Mouse (Mus musculus): ENCODE measurements around the gene Olfr965. TPM values are rescaled to one million over a fixed set of nuclear protein-coding genes. Genes with fewer than 3 reads are reported as not detected.

Olfr965 gene
- polyA plus RNA-seq (2012; rRNA removed) = not detected in 2 replicates

DNA sequence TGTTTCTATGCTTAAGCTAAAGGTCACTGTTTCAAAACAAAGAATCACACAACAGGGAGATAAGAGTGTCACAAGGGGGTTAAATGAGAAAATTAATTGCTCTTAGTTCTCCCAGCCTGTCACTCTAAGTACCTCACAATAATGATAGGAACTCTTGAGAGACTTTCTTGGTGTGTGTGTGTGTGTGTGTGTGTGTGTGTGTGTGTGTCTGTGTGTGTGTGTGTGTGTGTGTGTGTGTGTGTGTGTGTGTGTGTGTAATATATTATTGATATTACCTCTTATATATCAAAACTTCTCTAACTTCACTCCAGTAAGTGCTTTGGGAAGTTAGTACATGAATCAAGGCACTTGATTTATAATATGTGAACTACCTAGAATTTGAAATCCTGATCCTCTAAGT is at the start of gene Olfr965:
TSS of gene Olfr965 (plus strand) at position 301 of the 400 bp plus-strand sequence.

DNA sequence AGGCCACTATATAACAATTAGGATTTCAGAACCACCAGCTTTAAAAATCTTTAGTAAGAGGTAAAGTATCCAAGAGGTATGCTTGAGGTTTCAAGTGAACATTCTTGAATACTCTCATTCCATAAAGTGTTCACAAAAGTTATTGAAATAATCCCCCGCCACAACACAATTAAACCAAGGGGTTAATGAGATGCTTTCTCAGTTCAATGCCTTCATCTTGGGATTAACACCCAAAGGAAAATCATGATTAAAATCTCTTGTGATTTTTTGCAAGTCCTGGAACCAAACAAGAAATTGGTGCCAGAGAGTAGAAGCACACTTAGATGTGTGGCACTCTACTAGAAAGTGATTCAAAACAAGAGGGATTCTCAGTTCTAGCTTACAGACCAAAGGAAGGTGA is 44.2 kb upstream of the Olfr965 start, which contains the start of gene Olfr963:
TSS of gene Olfr963 (plus strand) at position 301 of the 400 bp plus-strand sequence.

GRCm38 (mm10) chr9:39707017-39707416 is 4.1 kb upstream of the Olfr965 start, which contains the start of gene Olfr149:
Gene Olfr149, minus strand, starts transcription at chr9:39707117.

GRCm38 (mm10) chr9:39730678-39731077 is 19.5 kb downstream of the Olfr965 start, which contains the start of gene Olfr150:
Gene Olfr150, plus strand, starts transcription at chr9:39730978.

GRCm38 (mm10) chr9:39745949-39746348 is 34.8 kb downstream of the Olfr965 start, which contains the start of gene Olfr967:
Gene Olfr967, plus strand, starts transcription at chr9:39746249.

Other genes with a start within 250 kb of the Olfr965 start
- not detected in 2 replicates for gene Olfr955, start 239.4 kb upstream of the Olfr965 start, polyA plus RNA-seq (2012; rRNA removed)
- gene Olfr44, start 217.4 kb upstream of the Olfr965 start, polyA plus RNA-seq (2012; rRNA removed) = not detected in 2 replicates
- not detected in 2 replicates for gene Olfr957, start 195.5 kb upstream of the Olfr965 start, polyA plus RNA-seq (2012; rRNA removed)
- not detected in 2 replicates for gene Olfr958, start 157.3 kb upstream of the Olfr965 start, polyA plus RNA-seq (2012; rRNA removed)
- 0.03 TPM in 1 of 2 replicates, not detected in the other for gene Olfr959, start 135.8 kb upstream of the Olfr965 start, polyA plus RNA-seq (2012; rRNA removed)
- 53.4 and 77.5 TPM in 2 replicates for gene AW551984, start 107.0 kb upstream of the Olfr965 start, polyA plus RNA-seq (2012; rRNA removed)
- gene Olfr148, start 100.7 kb upstream of the Olfr965 start, polyA plus RNA-seq (2012; rRNA removed) = not detected in 2 replicates
- gene Olfr960, start 90.0 kb upstream of the Olfr965 start, polyA plus RNA-seq (2012; rRNA removed) = not detected in 2 replicates
- gene Olfr961, start 66.3 kb upstream of the Olfr965 start, polyA plus RNA-seq (2012; rRNA removed) = not detected in 2 replicates
- gene Olfr963, start 44.1 kb upstream of the Olfr965 start, polyA plus RNA-seq (2012; rRNA removed) = not detected in 2 replicates
- not detected in 2 replicates for gene Olfr149, start 4.2 kb upstream of the Olfr965 start, polyA plus RNA-seq (2012; rRNA removed)
- gene Olfr150, start 19.6 kb downstream of the Olfr965 start, polyA plus RNA-seq (2012; rRNA removed) = not detected in 2 replicates
- gene Olfr967, start 34.9 kb downstream of the Olfr965 start, polyA plus RNA-seq (2012; rRNA removed) = not detected in 2 replicates
- gene Olfr968, start 71.9 kb downstream of the Olfr965 start, polyA plus RNA-seq (2012; rRNA removed) = not detected in 2 replicates
- gene Olfr969, start 79.6 kb downstream of the Olfr965 start, polyA plus RNA-seq (2012; rRNA removed) = not detected in 2 replicates
- gene Olfr970, start 97.5 kb downstream of the Olfr965 start, polyA plus RNA-seq (2012; rRNA removed) = not detected in 2 replicates
- not detected in 2 replicates for gene Olfr971, start 125.5 kb downstream of the Olfr965 start, polyA plus RNA-seq (2012; rRNA removed)
- not detected in 2 replicates for gene Olfr972, start 155.1 kb downstream of the Olfr965 start, polyA plus RNA-seq (2012; rRNA removed)
- gene Olfr229, start 196.0 kb downstream of the Olfr965 start, polyA plus RNA-seq (2012; rRNA removed) = not detected in 2 replicates
- not detected in 2 replicates for gene Olfr974, start 226.1 kb downstream of the Olfr965 start, polyA plus RNA-seq (2012; rRNA removed)
- gene Olfr975, start 240.7 kb downstream of the Olfr965 start, polyA plus RNA-seq (2012; rRNA removed) = 0.03 and 0.05 TPM in 2 replicates
- gene Olfr976, start 249.8 kb downstream of the Olfr965 start, polyA plus RNA-seq (2012; rRNA removed) = not detected in 2 replicates

Measured in central nervous system, embryonic 14 days (tissue).